Mouse (Mus musculus): ENCODE data around the gene Ccdc146.
"Not testable (repeated sequence)": the region's sequence is repeated elsewhere in the genome, so short reads cannot be mapped to it uniquely, and the experiment has no call there.

Gene Ccdc146

GRCm38 (mm10) chr5:21386432-21386831 lies 38.0 kb downstream of the Ccdc146 start:
- DNase-seq, result no peak

- DNase-seq, result no peak
These were observed 39.5 kb downstream of the Ccdc146 start for GRCm38 (mm10) chr5:21384976-21385375.

GRCm38 (mm10) chr5:21384252-21384960 lies 40.1 kb downstream of the Ccdc146 start:
- no peak for DNase-seq

GRCm38 (mm10) chr5:21383392-21384251 lies 40.9 kb downstream of the Ccdc146 start:
- no peak for DNase-seq

- DNase-seq, result no peak
These were observed 41.8 kb downstream of the Ccdc146 start for GRCm38 (mm10) chr5:21382678-21383077.

GRCm38 (mm10) chr5:21381986-21382385 lies 42.5 kb downstream of the Ccdc146 start:
- no peak for DNase-seq

GRCm38 (mm10) chr5:21378397-21378796 lies 46.1 kb downstream of the Ccdc146 start:
- no peak for DNase-seq

GRCm38 (mm10) chr5:21376935-21377334 lies 47.5 kb downstream of the Ccdc146 start:
- DNase-seq, result no peak

GRCm38 (mm10) chr5:21373180-21373518 lies 51.3 kb downstream of the Ccdc146 start:
- no peak for DNase-seq

- no peak for DNase-seq
These were observed 51.8 kb downstream of the Ccdc146 start, which contains the start of gene Fgl2 for GRCm38 (mm10) chr5:21372493-21373179. Fgl2 (plus strand) TSS chr5:21372642.

GRCm38 (mm10) chr5:21371920-21372319 lies 52.6 kb downstream of the Ccdc146 start:
- no peak for DNase-seq

GRCm38 (mm10) chr5:21370218-21370947 lies 54.1 kb downstream of the Ccdc146 start:
- no peak for DNase-seq

- DNase-seq, result no peak
These were observed 57.0 kb downstream of the Ccdc146 start for GRCm38 (mm10) chr5:21367514-21367913.

- no peak for DNase-seq
These were observed 58.0 kb downstream of the Ccdc146 start for GRCm38 (mm10) chr5:21366338-21367053.

GRCm38 (mm10) chr5:21363343-21363742 lies 61.1 kb downstream of the Ccdc146 start:
- no peak for DNase-seq

GRCm38 (mm10) chr5:21358648-21359047 lies 65.8 kb downstream of the Ccdc146 start:
- no peak for DNase-seq

GRCm38 (mm10) chr5:21351678-21352077 lies 72.8 kb downstream of the Ccdc146 start:
- no peak for DNase-seq

- no peak for DNase-seq
These were observed 76.1 kb downstream of the Ccdc146 start for GRCm38 (mm10) chr5:21348366-21348765.

GRCm38 (mm10) chr5:21342265-21342664 lies 82.2 kb downstream of the Ccdc146 start:
- not testable (repeated sequence) for DNase-seq

- DNase-seq, result no peak
These were observed 92.4 kb downstream of the Ccdc146 start for GRCm38 (mm10) chr5:21332119-21332518.

- no peak for DNase-seq
These were observed 92.8 kb downstream of the Ccdc146 start for GRCm38 (mm10) chr5:21331656-21332055.
